Mouse (Mus musculus) hindbrain, embryonic 12.5 days (tissue): ENCODE measurements around the gene Ppp2r5a. TPM values are rescaled to one million over a fixed set of nuclear protein-coding genes. Genes with fewer than 3 reads are reported as not detected.

Source experiments
- ATAC-seq: fragments of 200-750 bp; cut with Nextera tagmentation; 2 replicates; pipeline ENCODE4 v1.8.0; 2017; ENCODE audit warnings: moderate TSS enrichment; ENCODE audit not compliant: low FRiP score
- H3K27ac ChIP-seq: fragments of 300-500 bp; sonication (generic); 2 replicates; pipeline ENCODE4 v1.5.1; 2016; ENCODE audit warnings: mild to moderate bottlenecking
- H3K27me3 ChIP-seq: fragments of 300-500 bp; sonication (generic); 2 replicates; pipeline ENCODE4 v1.6.1; 2016; ENCODE audit warnings: mild to moderate bottlenecking
- H3K36me3 ChIP-seq: fragments of 300-500 bp; sonication (generic); 2 replicates; pipeline ENCODE4 v1.6.1; 2016; ENCODE audit warnings: mild to moderate bottlenecking
- H3K4me1 ChIP-seq: fragments of 300-500 bp; sonication (generic); 2 replicates; pipeline ENCODE4 v1.6.1; 2016
- H3K4me2 ChIP-seq: fragments of 300-500 bp; sonication (generic); replicated peaks from 2 replicates; pipeline ENCODE4 v1.6.1; 2016; ENCODE audit warnings: mild to moderate bottlenecking
- H3K4me3 ChIP-seq: fragments of 300-500 bp; sonication (generic); 2 replicates; pipeline ENCODE4 v1.5.1; 2016; ENCODE audit warnings: mild to moderate bottlenecking
- H3K9ac ChIP-seq: fragments of 300-500 bp; sonication (generic); 2 replicates; pipeline ENCODE4 v1.6.1; 2016; ENCODE audit warnings: mild to moderate bottlenecking, moderate library complexity
- H3K9me3 ChIP-seq: fragments of 300-500 bp; sonication (generic); replicated peaks from 2 replicates; pipeline ENCODE4 v1.6.1; 2016; ENCODE audit warnings: mild to moderate bottlenecking
- WGBS: fragments of 180-500 bp; shearing (Covaris S2); methylation state at CpG from one replicate; pipeline ENCODE4 v1.1.7; 2016; 5-methylcytosine and 5-hydroxymethylcytosine counted together
- polyA plus RNA-seq: library from polyadenylated mRNA; unstranded; fragments of >200 nt; fragmentation: Nextera tagmentation; extraction: Ambion mirVana; gene quantifications from 2 replicates; pipeline ENCODE4 v1.2.1, GENCODE M21; 2016

Gene Ppp2r5a
- polyA plus RNA-seq, 1 experiment from 2014 or later, result 14.9 TPM

DNA sequence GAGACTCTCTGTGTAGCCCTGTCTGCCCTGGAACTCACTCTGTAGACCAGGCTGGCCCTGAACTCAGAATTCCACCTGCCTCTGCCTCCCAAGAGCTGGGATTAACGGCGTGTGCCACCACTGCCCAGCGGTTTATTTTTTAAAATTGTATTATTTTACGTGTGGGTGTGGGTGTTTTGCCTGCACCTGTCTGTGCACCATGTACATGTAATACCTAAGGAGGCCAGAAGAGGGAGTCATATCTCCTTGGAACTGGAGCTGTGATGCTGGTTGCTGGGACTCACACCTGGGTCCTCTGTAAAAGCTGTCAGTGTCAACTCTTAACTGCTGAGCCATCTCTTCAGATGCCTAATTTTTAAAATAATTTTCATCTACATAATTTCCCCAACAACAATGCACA lies 38.6 kb downstream of the Ppp2r5a start:
- H3K4me1 ChIP-seq, result no peaks in the 10 kb centered on the region
- H3K4me2 ChIP-seq, result no peak overlapping the region
- no peak for ATAC-seq
- WGBS, result 67% methylated on average over 4 of the region's 4 CpGs
- H3K27ac ChIP-seq, result no peak overlapping the region
- H3K4me3 ChIP-seq, result no peak overlapping the region
- H3K36me3 ChIP-seq, result peaks cover 3% of the 10 kb centered on the region; the same call in 1 of the 2 replicates
- no peaks in the 10 kb centered on the region for H3K27me3 ChIP-seq
- no peak overlapping the region for H3K9ac ChIP-seq
- no peaks in the 10 kb centered on the region for H3K9me3 ChIP-seq

DNA sequence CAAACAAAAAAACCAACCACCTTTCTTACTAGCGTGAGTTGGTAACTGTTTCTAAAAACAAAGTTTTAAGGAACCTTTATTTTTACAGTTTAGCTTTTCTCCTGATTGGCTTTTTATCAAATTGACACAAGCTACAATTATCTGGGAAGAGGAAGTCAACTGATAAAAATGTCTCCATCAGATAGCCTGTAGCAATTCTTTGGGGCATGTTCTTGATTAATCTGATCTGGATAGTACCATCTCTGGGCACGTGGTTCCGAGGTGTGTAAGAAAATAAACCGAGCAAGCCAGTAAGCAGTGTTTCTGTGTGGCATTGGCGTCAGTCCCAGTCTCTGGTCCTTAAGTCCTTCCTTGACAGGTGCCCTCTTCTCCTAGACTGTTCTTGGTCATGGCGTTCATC lies 40.7 kb downstream of the Ppp2r5a start:
- H3K4me2 ChIP-seq, result no peak overlapping the region
- H3K36me3 ChIP-seq, result peaks cover 1% of the 10 kb centered on the region; the same call in 1 of the 2 replicates
- WGBS, result 93% methylated on average over 6 of the region's 6 CpGs
- no peaks in the 10 kb centered on the region for H3K9me3 ChIP-seq
- ATAC-seq, result no peak
- no peak overlapping the region for H3K4me3 ChIP-seq
- H3K27ac ChIP-seq, result no peak overlapping the region
- H3K27me3 ChIP-seq, result no peaks in the 10 kb centered on the region
- no peaks in the 10 kb centered on the region for H3K4me1 ChIP-seq
- no peak overlapping the region for H3K9ac ChIP-seq

DNA sequence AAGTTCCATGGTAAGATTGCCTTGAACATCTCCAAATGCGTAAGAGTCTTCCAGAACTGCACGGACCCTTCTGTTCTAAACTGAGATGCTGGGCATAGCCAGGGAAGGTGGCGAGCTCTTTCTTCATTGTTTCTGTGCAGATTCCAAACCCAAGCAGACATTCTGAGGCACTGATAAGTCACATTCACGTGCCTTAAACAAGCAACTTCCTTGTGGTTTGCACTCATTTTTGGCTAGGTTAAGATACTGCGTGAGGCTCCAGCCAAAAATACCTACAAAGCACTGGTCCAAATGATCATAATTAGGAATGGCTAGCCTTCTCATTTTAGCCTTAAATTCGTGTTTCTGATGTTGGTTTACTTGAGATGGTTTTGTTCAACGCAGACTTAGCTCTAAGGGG lies 43.6 kb downstream of the Ppp2r5a start:
- H3K4me1 ChIP-seq, result no peaks in the 10 kb centered on the region
- no peak overlapping the region for H3K27ac ChIP-seq
- no peak overlapping the region for H3K4me3 ChIP-seq
- no peak overlapping the region for H3K4me2 ChIP-seq
- 90% methylated on average over 7 of the region's 7 CpGs for WGBS
- H3K36me3 ChIP-seq, result peaks cover 11% of the 10 kb centered on the region; the same call in 1 of the 2 replicates
- no peaks in the 10 kb centered on the region for H3K27me3 ChIP-seq
- ATAC-seq, result no peak
- no peak overlapping the region for H3K9ac ChIP-seq
- no peaks in the 10 kb centered on the region for H3K9me3 ChIP-seq

DNA sequence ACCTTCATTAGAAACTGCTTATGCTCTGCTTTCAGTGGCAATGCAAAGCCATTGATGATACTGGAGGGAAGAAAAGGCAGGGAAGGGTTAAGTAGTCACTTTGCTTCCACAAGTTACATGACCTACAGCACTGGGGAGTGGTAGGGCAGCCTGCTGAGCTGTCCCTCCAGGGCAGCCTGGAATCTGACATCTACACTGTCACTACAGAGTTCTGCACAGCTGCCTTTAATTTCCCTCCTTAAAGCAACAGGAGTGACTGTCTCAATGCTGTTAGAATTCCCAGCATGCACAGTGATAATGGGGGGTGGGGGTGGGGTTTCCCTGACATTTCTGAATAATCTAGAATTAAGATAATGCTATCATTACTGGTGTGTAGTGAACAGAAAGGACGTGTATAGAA lies 46.1 kb downstream of the Ppp2r5a start:
- WGBS, result 58% methylated on average over 1 of the region's 1 CpGs
- ATAC-seq, result no peak
- peaks cover 24% of the 10 kb centered on the region for H3K36me3 ChIP-seq

DNA sequence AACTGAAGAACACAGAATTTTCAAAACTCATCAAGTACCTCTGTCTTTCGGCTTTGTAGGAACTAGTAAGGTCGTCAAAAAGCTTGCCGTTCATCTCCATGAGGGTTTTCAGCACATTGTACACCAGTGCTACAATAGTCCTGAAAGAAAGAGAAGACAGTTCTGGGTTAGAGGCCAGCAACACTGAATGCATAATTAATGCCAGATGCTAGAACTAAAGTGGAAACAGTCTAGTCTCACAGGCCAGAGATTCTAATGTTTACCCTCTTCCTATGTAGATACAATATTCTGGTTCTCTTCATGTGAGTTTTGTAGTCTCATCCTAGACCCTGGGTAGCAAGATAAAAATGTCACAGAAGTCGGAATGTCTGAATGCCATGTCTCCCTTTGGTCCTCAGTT lies 49.2 kb downstream of the Ppp2r5a start:
- no peak overlapping the region for H3K4me3 ChIP-seq
- 0 out of 2 replicates have a peak, but pooled peaks cover 2% of the 10 kb centered on the region for H3K4me1 ChIP-seq
- H3K36me3 ChIP-seq, result peaks cover 47% of the 10 kb centered on the region
- H3K27ac ChIP-seq, result no peak overlapping the region
- no peak overlapping the region for H3K9ac ChIP-seq
- no peaks in the 10 kb centered on the region for H3K9me3 ChIP-seq
- 57% methylated on average over 4 of the region's 4 CpGs for WGBS
- H3K27me3 ChIP-seq, result no peaks in the 10 kb centered on the region
- no peak overlapping the region for H3K4me2 ChIP-seq
- no peak for ATAC-seq

More for the DNA sequence above, 46.1 kb downstream of the Ppp2r5a start:
- Histone ChIP-seq H3K4me2 (no peak overlapping the region), H3K9me3 (no peaks in the 10 kb centered on the region), H3K4me3 (no peak overlapping the region), H3K9ac (no peak overlapping the region), H3K27me3 (no peaks in the 10 kb centered on the region), H3K4me1 (0 out of 2 replicates have a peak, but pooled peaks cover 2% of the 10 kb centered on the region), H3K27ac (no peak overlapping the region)

DNA sequence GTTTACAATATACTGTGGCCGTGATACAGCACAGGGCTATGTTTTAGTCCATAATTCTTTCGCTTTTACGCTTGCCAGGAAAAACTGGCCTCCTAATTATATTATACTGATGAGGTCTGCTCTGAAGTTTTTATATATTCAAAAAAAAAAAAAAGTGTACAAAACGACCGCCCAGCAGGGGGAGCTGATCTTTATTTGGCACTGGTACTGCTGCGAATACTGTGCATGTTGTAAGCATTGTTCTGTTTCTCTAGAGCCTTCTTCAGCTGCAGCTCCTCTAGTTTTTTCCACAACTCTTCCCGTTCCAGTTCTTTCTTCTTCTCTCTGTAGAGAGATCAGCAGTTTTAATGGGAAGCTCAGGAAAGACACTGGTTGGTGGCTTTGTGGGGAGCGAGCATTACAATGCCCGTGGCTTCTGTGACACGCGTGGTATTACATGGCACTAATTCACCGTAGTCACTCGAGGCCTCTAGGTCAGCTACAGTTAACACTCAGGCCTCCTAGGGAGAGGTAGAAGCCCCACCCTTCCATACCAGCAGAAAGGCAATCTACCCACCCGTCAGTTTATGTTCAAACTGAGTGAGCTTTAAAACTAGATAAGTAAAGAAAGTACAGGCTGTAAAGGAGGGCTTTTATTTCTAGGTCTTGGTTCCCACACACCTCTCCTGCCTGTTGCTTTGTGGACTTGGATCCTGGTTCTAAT lies 50.1 kb downstream of the Ppp2r5a start:
- Histone ChIP-seq H3K4me2 (no peak overlapping the region), H3K9me3 (no peaks in the 10 kb centered on the region), H3K27me3 (no peaks in the 10 kb centered on the region), H3K9ac (no peak overlapping the region), H3K4me3 (no peak overlapping the region), H3K27ac (0 out of 2 replicates have a peak overlapping the region, but pooled peaks have one; percentile 18), H3K36me3 (peaks cover 54% of the 10 kb centered on the region), H3K4me1 (0 out of 2 replicates have a peak, but pooled peaks cover 2% of the 10 kb centered on the region)
- ATAC-seq, result no peak
- 62% methylated on average over 14 of the region's 14 CpGs for WGBS

DNA sequence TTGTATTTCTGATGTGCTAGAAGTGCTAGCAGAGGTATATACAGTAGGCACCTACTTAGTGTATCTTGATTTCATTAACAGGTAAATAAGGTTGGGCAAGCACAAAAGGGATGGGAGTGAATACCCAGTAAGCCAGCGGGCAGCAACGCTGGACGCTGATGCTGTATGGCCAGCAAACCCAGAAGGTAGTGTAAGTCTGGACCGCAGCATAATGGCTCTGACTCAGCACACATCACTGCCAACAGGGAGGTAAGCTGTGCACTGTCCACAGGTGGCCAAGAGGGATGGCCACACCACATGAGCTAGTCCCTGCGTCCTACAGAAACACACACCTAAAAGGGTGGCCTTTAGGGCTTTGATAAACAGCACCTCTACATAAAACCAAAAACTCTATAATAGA lies 52.7 kb downstream of the Ppp2r5a start:
- Histone ChIP-seq H3K9ac (no peak overlapping the region), H3K27me3 (no peaks in the 10 kb centered on the region), H3K4me3 (no peak overlapping the region), H3K9me3 (no peaks in the 10 kb centered on the region), H3K27ac (no peak overlapping the region), H3K4me2 (no peak overlapping the region), H3K36me3 (peaks cover 68% of the 10 kb centered on the region), H3K4me1 (0 out of 2 replicates have a peak, but pooled peaks cover 2% of the 10 kb centered on the region)
- no peak for ATAC-seq
- 99% methylated on average over 5 of the region's 5 CpGs for WGBS

DNA sequence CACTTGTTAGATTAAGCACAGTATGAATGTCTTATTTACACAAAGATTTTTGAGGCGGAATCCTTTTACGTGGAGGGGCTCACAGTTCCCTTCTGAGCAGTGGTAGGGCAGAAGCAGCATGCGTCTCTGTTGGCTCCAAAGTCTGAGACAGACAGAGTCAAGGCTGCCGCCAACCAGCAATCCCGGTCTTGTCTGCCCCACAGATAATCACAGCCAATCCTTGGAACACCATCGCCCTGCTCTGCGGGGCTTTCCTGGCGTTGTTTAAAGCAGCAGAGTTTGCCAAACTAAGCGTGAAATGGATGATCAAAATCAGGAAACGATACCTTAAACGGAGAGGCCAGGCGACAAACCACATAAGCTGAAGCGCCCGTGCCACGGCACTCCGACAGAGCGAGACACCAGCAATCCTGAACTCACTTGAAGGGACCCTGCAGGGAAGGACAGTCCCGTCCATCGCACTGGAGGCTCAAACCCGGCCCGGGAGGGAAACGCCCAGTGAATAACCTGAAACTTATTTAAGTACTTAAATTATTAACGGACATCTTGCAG lies 53.5 kb downstream of the Ppp2r5a start:
- H3K27ac ChIP-seq, result no peak overlapping the region
- no peaks in the 10 kb centered on the region for H3K9me3 ChIP-seq
- no peak overlapping the region for H3K9ac ChIP-seq
- H3K4me2 ChIP-seq, result no peak overlapping the region
- no peak for ATAC-seq
- H3K36me3 ChIP-seq, result peaks cover 76% of the 10 kb centered on the region
- no peaks in the 10 kb centered on the region for H3K27me3 ChIP-seq
- H3K4me1 ChIP-seq, result 0 out of 2 replicates have a peak, but pooled peaks cover 2% of the 10 kb centered on the region
- 87% methylated on average over 23 of the region's 23 CpGs for WGBS
- H3K4me3 ChIP-seq, result no peak overlapping the region

DNA sequence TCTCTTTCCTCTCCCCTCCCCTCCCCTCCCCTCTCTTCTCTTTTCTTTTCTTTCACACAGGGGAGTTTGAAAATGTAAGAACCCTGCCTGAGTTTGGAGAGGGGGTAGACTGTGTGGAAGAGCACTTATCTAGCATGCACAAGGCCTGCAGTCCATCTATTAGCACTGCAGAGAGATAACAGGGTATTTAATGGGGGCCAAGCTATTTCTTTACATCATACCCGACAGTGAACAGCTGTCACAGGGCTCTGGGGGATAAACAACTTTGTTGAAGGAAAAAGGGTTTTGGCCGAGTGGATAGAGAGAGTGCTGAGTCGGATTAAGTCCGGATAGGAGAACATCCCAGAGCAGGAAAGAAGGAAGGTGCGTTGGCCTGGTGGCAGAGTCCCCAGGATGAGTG lies 54.1 kb downstream of the Ppp2r5a start:
- no peak for ATAC-seq
- H3K27me3 ChIP-seq, result no peaks in the 10 kb centered on the region
- no peak overlapping the region for H3K27ac ChIP-seq
- no peak overlapping the region for H3K4me2 ChIP-seq
- H3K36me3 ChIP-seq, result peaks cover 76% of the 10 kb centered on the region
- H3K9me3 ChIP-seq, result no peaks in the 10 kb centered on the region
- H3K9ac ChIP-seq, result no peak overlapping the region
- 0 out of 2 replicates have a peak, but pooled peaks cover 2% of the 10 kb centered on the region for H3K4me1 ChIP-seq
- WGBS, result 72% methylated on average over 5 of the region's 5 CpGs
- H3K4me3 ChIP-seq, result no peak overlapping the region

DNA sequence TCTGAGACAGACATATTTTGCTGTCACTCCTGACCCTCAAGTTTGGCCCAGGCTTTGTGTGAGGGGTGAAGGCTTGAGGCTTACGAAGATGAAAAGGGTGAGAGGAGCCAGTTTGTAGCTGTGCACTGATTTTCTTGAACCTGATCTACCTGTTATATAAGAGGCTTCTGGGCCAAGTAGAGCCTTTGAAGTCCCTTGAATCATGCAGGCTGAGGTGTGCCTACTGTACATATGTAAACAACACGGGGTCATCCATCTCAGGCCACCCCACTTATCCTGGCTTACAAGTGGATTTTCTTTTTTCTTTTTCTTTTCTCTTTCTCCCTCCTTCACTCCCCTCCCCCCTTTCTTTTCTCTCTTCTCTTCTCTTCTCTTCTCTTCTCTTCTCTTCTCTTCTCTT lies 54.5 kb downstream of the Ppp2r5a start:
- Histone ChIP-seq H3K4me3 (no peak overlapping the region), H3K4me2 (no peak overlapping the region), H3K27ac (no peak overlapping the region), H3K4me1 (no peaks in the 10 kb centered on the region), H3K9me3 (no peaks in the 10 kb centered on the region), H3K9ac (no peak overlapping the region), H3K36me3 (peaks cover 76% of the 10 kb centered on the region), H3K27me3 (no peaks in the 10 kb centered on the region)
- ATAC-seq, result no peak
- WGBS, result 94% methylated on average over 2 of the region's 2 CpGs

DNA sequence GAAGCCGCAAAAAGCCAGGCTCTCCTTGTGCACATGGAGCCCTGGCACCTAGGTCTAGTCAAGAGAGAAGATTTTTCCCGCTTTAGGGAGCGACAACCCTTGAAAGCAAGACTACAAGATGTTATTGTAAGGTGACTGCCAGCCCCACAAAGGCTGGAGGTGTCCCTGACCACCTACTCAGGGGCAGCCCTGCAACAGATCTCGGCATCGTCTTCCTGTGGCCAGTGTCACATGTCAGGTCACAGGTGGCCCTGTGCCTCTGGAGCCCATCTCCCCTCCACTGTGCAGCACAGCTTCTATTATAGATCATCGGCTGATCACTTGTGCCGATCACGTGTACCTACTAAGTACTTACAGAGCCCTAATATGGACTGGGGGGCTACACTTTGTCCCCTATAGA lies 55.5 kb downstream of the Ppp2r5a start:
- Histone ChIP-seq H3K27ac (no peak overlapping the region), H3K9ac (no peak overlapping the region), H3K9me3 (no peaks in the 10 kb centered on the region), H3K27me3 (no peaks in the 10 kb centered on the region), H3K4me2 (no peak overlapping the region), H3K36me3 (peaks cover 83% of the 10 kb centered on the region), H3K4me3 (no peak overlapping the region), H3K4me1 (no peaks in the 10 kb centered on the region)
- 86% methylated on average over 8 of the region's 8 CpGs for WGBS
- no peak for ATAC-seq

DNA sequence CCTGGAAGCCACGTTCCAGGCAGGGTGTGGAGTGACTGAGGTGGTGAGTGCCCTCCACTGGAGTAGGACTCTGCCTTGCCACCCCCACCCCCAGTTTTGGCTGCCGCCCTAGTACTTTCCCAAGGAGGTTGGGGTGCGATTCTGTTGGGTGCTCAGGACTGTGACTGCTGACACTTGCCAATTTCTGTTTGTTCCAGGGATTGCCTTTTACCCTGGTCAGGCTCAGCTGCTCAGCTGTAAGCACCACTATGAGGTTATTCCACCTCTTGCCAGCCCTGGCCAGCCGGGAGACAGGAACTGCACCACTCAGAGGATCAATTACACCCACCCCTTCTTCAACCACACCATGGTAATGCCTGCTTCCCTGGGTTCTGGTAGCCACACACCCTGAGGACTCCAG lies 62.5 kb downstream of the Ppp2r5a start:
- WGBS, result 88% methylated on average over 4 of the region's 4 CpGs
- no peak for ATAC-seq
- no peak overlapping the region for H3K4me2 ChIP-seq
- no peak overlapping the region for H3K27ac ChIP-seq
- H3K4me3 ChIP-seq, result no peak overlapping the region
- no peaks in the 10 kb centered on the region for H3K9me3 ChIP-seq
- H3K36me3 ChIP-seq, result peaks cover 83% of the 10 kb centered on the region
- H3K9ac ChIP-seq, result no peak overlapping the region
- H3K4me1 ChIP-seq, result no peaks in the 10 kb centered on the region
- H3K27me3 ChIP-seq, result no peaks in the 10 kb centered on the region

DNA sequence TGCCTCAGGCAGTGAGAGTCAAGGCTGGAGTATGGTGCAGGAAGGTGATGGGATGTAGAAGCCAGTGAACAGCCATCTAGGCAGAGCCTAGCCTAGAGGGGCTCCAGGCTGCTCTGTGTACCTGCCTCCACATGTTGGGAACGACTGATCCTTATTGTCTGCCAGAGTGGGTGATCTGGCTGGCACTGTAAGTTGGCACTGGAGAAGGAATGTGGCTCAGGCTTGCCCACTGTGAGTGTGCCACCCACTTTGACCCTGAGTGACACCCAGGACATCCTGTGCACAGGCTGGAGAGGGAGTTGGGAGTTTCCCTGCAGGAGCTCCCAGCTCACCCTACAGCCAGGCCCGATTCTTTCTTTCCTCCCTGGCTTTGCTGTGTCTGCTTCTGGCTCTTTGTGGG lies 63.2 kb downstream of the Ppp2r5a start:
- H3K9me3 ChIP-seq, result no peaks in the 10 kb centered on the region
- no peaks in the 10 kb centered on the region for H3K4me1 ChIP-seq
- no peak overlapping the region for H3K27ac ChIP-seq
- H3K4me2 ChIP-seq, result no peak overlapping the region
- no peak overlapping the region for H3K4me3 ChIP-seq
- no peak overlapping the region for H3K9ac ChIP-seq
- 87% methylated on average over 2 of the region's 2 CpGs for WGBS
- no peaks in the 10 kb centered on the region for H3K27me3 ChIP-seq
- peaks cover 77% of the 10 kb centered on the region for H3K36me3 ChIP-seq
- ATAC-seq, result no peak
